Mouse (Mus musculus): ENCODE data around the gene Antxrl.

Antxrl gene

GRCm38 (mm10) chr14:34103855-34104254 is 51.3 kb downstream of the Antxrl start:
- DNase-seq (ENCODE audit: low read depth, low spot score) = no peak

- peak; percentile 66 for DNase-seq (ENCODE audit: low read depth, low spot score)
These were observed 52.4 kb downstream of the Antxrl start for GRCm38 (mm10) chr14:34104892-34105291.

- peak; percentile 65 for DNase-seq (ENCODE audit: low read depth, low spot score)
These were observed 54.0 kb downstream of the Antxrl start for GRCm38 (mm10) chr14:34106389-34107062.

- no peak for DNase-seq (ENCODE audit: low read depth, low spot score)
These were observed 55.1 kb downstream of the Antxrl start for GRCm38 (mm10) chr14:34107594-34107993.

- DNase-seq (ENCODE audit: low read depth, low spot score) = no peak
These were observed 61.8 kb downstream of the Antxrl start for GRCm38 (mm10) chr14:34114311-34114710.

GRCm38 (mm10) chr14:34119046-34119723 is 66.7 kb downstream of the Antxrl start:
- no peak for DNase-seq (ENCODE audit: low read depth, low spot score)

GRCm38 (mm10) chr14:34120016-34120910 is 67.8 kb downstream of the Antxrl start:
- DNase-seq (ENCODE audit: low read depth, low spot score) = no peak

- no peak for DNase-seq (ENCODE audit: low read depth, low spot score)
These were observed 68.4 kb downstream of the Antxrl start for GRCm38 (mm10) chr14:34120923-34121351.

GRCm38 (mm10) chr14:34121691-34122090 is 69.2 kb downstream of the Antxrl start:
- no peak for DNase-seq (ENCODE audit: low read depth, low spot score)
